Mouse (Mus musculus) B cell, adult 2 months (primary cell): Measurements from ENCODE around the gene Slc51a.

ENCODE experiments used
- DNase-seq, 2 experiments: peaks; one replicate each; pipeline ENCODE4 v3.0.0; 2022

Slc51a gene

DNA sequence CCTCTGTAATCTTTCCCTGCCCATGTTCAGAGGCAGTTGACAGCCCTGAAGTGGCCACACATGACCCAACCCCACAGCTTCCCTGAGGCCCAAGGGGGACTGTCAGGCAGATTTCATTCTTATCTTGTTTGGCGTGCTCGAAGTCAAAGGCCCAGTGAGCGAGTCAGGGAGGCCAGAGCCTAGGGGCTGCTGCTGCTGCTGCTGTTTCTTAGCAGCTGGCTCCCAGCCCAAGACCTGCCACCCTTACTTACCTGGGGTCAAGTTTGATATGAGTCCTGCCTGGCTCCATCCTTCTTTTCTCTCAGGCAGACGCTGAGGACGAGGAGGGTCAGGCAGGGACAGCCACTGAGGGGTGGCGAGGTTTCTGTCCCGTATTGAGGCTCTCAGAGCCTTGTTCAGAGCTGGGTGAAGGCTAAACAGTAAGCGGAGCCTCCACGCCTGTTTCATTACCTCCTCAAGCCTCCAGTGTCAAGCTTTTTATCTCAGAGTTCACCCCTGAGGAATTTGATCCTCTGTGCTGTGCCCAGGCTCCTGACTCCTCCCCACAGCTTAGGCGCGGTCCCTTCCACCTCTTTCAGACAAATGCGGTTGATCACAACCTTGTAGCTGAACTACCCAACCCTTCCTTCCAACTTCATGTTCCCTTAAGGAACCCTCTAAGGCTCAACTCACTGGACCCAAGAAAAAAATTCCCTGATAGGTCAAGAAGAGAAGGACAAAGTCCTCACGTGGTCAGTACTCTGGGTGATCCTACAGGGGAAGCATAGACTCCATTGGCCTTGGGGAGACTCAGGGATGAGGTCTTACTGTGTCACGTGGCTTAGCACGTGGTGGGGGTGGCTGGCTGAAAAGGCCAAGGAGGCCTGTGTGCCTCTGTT, at the start of gene Slc51a:
Gene Slc51a (minus strand): TSS at position 646 of the 878 bp plus-strand sequence.
- no peak for DNase-seq

DNA sequence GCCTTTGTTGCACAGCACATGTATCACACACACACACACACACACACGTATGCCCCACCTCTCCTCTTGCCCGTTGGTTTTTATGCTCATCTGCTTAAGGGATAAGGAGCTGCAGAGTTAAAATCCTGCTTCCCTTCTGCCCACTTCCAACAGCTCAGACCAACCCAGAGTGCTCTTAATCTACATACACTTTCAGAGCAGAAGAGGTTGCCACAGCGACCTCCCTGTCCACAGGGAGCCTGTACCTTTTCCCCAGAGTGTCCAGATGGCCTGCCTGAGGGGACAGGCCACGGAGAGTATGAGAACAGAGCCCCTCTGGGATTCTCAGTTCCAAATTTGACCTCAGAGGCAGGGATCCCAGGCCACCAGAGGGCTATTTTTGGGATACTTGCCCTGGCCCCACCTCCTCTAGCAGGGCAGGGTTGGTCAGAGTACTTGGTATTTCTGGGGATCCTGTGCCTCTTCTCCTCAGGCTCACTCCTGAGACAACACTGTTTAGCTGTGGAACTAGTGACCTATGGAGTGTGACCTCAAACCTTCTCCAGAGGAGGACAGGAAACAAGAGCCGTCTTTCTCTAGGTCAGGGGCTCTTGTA, 47.6 kb upstream of the Slc51a start:
- DNase-seq: no peak

DNA sequence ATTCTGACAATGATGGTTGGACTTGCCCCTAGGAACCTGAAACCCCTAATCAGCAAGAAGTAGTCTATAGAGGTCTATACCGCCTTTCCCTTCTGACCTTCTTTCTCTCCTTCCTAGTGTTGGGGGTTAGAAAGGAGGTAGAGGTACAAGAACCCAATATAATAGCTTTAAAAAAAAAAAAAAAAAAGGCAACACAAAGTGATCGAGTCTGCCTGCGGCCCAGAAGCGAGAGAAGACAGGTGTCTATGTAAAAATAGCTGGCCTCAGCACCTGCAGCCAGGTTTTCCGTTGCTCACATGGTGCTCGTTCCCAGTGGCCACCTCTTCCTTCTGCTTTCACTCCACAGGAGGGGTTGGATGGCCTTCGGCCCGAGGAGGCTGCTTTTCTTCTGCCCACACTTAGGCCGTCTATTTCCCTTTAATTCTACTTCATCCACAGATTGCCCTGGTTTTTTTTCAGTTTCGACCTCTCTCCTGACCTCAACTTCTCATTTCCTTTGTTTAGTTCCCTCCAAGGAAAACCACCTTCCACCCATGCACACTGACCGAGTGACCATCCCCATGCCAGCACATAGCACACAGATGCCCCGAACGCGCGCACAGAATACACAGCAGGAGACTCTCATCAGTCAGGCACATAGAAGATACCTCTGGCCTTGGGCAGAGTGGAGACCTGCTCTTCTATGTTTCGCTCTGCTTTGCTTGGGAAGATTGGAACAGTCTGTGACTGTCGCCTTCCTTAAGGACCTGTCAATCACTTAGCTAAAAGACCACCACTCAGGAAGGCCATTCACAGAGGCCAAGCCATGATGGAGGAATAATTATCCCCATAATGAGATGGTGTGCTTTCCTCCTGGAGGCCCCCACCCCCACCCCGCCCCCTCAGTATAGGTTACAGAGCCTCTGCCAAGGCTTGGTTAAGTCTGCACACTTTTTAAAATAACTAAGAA, 45.5 kb upstream of the Slc51a start:
- DNase-seq: no peak

DNA sequence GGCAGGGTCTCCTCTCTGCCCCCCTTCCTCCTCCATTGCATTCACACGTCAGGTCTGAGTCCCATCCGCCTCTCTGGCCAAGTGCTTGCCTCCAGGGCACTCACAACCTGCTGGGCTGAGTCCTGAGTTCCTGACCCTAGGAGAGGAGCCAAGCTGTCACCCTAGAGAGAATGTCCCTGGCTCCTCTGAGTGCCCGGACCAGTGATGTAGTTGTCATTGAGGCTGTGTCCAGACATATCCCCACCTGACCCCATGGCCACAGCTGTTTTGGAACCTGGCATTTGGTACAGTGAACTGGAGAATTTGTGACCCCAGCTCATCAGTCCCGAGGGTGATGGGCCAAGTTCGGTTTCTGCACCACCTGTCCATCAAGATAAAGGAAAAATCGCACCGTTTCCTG, 39.2 kb upstream of the Slc51a start:
- no peak for DNase-seq

DNA sequence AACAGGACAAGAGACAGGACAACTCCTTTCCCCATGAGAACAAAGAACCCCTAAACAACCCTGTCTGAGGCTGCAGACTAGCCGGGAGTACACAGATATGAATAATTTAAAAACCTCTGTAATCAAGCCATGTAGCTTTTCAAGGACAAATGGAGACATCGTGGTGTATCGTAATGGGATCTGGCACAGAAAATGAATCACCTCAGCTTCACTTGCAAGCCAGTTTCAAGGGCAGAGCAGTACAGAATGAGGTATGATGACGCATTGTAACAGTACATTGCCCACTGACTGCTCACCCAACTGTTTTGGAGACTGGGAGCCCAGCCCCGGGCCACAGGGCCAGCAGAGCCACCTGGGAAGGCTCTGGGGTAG, 36.6 kb upstream of the Slc51a start:
- DNase-seq: peak; percentile 44 to 45

DNA sequence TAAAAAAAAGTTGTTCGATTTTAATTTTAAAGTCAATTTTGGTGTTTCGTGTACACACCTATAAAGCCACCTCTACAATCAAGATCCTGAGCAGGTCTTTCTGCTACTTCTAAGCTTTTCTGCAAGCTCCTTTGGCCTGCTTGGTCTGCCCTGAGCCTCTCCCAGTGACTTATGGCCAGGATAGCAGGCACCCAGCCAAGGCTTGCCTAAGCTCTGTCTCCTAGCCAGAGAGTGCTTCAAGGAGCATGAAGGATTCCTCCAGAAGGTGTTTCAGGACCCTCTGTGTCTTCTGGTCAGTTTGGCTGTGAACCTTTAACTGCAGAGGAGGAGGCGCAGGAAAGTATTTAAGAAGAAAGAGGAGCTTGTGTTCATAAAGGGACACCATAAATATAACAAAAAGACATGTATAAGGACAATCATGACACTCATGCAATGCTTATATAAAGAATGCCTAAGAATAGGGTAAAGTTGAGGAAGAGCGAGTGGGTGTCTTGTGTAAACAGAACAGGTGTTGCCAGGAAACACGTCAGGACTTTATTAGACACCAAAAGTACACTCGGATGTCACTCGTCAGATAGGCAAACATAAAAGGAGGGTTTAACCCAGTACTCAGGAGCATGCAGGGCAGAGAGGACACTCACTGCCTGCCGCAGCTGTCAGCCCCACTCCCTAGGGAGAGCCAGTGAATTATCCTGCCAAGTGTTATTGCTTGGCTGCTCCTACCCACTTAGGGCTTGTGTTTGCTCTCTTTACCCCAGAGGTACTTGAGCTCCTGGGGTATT, 36.0 kb upstream of the Slc51a start:
- DNase-seq: peak; percentile 64

DNA sequence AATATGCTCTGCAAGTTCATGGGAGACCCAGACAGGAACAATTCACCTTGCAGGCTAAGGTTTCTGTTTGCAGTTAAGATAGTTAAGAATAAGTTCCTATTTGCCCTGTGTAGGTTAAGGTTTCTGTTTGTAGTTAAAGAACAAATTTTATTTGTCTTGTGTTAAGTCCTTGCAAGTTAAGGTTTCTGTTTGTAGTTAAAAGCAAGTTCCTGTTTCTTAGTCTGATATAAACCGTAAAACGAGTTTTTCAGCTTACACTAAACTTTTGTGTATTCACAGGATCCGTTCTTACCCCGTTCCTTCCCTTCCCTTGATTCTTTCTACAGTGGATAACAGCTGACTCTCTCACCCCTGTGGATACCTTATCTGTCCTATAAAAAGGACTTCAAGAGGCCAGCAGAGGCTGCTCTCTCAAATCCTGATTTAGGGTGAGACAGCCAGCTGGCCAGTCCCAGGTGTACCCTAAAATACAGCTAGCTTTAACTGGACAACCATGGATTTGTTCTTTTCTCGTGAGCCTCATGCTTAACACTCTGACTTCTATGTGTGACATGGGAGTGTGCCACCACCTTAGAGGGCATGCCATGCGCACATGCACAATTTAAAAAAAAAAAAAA, 35.0 kb upstream of the Slc51a start:
- peak; percentile 34 to 41 for DNase-seq

DNA sequence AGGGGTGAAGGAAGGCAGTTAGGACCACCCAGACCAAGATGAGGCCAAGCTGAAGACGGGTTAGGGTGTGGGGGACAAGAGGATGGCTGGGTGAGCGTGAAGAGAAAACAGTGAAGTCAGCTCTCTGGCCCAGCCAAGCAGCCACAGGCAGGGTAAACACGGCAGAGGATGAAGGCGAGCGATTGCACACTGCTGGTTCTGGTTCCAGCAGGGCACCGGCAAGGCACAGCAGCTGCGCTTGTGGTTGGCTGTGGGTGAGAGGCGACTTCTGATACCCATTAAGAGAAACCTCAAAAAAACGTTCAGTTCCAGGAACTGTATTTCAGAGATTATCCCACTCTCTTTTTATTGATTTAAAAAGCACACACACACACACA, 32.7 kb upstream of the Slc51a start:
- DNase-seq: peak; percentile 62 to 66

DNA sequence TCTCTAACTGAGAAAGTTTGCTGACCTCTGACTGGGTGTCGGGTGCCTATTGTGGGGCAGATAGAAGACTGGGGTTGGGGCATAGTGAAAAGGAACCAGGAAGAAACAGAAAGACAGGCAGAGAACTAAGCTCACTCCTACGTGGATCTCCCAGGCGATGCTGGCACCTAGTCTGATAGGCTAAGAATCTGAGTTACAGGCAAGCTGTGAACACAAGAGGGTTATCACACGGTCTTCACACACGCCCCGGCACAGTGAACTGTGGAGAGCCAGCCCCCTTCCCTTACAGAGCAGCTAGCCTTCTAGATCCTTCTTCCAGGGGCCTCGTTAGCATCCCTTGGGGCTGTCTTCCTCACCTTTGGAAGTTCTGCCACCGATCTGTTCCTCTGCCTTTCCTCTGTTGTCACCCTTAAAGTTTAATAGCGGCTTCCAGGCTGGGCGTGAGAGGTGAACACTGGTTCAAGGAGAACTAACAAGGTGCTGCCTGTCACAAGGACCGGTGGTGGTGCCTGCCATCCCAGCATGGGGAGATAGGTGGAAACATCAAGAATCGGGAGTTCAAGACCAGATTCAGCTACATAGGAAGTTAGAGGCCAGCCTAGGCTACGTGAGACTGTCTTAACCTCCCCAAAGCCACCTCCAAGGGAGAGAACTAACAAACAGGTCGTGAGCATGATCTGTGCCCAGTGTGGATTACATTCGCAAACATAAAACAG, 32.1 kb upstream of the Slc51a start:
- DNase-seq: peak in 1 of 2 experiments; percentile 29

DNA sequence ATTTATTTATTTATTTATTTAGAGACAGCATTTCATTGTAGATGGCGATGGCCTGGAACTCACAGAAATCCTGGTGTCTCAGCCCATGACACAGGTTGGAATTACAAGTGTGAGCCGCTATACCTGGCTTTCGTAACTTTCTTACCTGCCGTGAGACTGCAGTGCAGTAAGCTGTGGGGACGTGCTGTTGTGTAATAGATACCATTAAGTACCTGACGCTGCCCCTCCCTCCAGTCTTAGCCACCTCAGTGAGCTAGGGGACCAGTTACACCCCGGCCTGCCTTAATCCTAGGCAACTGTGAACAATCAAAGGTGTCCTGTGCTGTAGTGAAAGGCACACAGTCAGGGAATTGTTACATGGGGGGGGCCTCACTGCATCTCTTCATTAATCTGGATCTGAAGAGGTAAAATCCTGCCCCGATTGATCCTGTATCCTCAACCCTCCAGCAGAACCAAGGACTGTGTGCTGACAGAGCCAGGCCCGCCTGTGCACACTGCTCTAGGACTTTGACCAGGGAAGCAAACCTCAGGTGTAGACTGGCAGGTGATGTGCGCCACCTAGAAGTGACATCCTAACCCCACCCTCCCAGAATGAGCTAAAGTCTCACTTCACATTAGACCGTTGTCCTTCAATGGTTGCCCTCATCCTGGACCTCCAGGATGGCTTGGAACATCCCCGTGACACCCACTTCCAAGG, 30.3 kb upstream of the Slc51a start:
- DNase-seq: no peak

DNA sequence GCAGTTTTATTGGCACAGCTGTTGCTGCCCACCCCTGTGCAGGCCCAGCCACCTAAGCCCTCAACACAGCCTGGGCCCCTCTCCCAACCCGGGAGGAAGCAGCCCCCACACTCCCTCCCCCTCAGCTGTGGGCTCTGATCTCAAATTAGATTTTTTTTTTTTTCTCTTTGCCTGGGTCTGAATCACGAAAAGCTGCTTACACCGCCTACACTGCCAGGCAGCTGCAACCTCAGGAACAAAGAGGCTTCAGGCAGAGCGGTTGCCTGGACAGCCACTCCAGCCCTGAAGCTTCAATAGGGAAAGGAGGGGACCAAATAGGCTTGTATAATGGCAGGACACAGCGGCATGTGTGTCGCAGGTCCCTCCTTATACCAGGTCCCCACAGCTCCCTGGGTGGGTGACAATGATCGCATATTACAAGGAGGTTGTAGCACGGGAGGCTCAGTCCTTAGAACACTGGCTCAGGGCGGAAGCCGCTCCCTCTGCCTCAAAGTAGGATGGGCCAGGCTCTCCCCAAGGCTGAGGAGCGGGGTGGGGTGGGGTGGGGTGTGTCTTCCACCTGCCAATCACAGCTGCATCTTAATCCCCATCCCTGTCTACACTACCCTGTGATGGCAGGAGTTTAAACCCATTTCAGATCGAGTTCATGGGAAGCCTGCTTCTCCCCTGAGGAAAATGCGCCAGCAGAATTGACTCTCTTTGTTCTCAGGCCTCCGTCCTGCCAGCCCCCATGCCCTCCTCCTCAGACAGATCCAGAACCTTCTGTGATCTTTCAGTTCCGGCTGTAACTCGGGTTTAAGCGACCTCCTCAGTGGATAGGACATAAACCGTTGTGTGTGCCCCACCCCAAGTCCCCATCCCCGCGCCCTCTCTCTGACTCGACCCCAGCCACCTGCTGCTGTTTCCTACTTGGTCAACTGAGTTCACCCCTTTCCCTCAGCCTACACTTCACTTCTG, 28.6 kb upstream of the Slc51a start:
- DNase-seq: peak; percentile 19 to 25

DNA sequence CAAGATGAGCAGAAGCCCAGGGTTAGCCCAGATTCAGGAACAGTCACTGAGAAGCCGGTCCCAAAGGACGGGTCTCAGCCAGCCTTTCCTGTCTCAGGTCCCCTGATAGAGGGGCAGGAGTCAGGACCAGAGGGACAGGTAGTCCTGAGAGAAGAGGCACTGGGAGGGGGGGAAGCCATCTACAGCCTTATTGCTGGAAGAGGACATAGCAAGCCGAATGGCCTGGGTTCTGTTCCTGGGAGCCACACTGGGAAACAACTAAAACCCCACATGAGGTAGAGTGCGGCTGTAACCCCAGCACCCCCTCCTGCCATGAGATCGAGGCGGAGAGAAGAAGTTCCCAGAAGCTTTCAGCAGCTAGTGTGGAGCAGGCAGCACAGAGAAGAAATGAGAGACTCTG, 26.3 kb upstream of the Slc51a start:
- DNase-seq: no peak

DNA sequence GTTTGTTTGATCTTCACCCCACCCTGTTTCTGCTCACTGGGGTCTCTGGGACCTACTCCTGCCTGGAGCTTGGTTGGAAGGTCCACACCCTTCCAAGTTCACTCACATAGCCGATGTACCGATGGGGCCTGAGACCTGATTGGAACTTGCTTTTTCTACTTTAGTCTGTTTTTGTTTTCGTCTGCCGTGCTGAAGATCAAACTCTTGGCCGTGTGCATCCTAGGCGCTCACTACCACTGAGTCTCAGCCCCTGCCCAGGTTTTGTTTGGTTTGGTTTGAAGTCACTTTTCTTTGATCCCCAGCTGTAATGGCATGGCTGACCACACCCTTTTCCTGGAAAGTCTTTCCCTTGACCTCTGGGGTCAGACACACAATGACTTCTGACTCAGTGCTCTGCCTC, 25.7 kb upstream of the Slc51a start:
- DNase-seq: no peak

DNA sequence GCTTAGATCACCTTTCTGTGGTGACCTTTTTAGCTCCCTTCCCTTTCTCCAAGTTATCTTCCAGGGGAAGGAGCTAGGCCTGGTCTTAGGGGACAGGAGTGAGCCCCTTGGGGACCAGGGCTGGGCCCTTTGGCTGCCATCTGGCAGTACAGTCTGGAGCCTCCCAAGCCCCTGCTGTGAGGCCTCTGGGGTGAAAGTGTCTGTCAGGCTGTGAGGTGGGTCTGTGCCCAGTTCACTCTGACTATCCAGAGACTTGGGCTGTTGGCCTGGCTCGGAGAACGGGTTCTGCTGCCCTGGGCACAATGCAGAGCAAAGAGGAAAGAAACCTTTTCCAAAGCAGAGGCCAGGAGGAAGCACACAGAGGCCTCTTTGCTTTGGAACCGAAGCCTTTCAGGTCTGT, 25.2 kb upstream of the Slc51a start:
- no peak for DNase-seq

DNA sequence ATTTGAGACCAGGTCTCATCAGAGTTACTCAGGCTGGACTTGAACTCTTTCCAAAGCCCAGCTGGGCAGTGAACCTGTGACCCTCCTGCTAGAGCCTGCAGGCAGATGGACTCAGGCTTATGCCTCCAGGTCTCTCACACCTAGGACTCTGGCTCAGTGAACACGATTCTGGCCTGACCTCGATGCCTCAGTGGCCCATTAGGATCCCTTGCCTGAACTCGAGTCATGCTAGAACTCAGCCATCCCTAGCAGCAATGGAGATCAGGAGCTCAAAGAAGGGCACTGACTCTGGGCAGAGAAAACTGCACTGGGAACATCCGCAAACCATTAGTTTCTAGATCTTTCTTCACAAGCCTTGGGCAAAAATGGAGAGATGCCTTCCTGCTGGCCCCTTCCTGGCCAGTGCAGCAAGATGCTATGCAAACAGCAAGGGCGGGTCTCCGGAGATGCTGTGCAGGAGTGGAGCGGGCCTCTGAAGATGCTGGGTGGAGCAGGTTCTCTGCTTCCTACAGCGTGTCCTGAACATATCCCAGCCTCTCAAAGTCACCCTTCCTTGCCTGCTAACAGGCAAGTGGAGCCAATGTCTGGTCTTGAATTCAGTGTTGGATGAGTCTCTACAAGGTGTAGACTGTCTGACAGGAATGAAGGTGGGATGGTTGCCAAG, 24.3 kb upstream of the Slc51a start:
- DNase-seq: no peak

DNA sequence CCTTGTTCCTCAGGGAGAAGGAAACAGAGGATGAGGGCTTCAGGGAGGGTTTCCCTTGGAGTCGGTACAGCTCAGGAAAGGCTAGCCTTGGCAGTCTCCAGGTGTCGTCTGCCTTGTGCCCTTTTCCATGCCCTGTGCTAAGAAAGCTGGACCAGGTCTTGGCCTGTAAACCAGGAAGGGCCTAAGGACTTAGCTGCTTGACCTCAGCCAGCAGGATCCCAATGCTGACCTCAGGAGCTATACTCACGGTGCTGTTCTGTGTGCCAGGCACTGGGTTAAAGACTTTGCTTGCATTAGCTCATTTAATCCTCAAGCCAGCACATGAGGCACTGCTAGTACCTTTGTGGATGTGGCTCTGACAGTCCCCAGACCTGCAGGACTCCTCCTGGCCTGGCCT, 23.7 kb upstream of the Slc51a start:
- no peak for DNase-seq

DNA sequence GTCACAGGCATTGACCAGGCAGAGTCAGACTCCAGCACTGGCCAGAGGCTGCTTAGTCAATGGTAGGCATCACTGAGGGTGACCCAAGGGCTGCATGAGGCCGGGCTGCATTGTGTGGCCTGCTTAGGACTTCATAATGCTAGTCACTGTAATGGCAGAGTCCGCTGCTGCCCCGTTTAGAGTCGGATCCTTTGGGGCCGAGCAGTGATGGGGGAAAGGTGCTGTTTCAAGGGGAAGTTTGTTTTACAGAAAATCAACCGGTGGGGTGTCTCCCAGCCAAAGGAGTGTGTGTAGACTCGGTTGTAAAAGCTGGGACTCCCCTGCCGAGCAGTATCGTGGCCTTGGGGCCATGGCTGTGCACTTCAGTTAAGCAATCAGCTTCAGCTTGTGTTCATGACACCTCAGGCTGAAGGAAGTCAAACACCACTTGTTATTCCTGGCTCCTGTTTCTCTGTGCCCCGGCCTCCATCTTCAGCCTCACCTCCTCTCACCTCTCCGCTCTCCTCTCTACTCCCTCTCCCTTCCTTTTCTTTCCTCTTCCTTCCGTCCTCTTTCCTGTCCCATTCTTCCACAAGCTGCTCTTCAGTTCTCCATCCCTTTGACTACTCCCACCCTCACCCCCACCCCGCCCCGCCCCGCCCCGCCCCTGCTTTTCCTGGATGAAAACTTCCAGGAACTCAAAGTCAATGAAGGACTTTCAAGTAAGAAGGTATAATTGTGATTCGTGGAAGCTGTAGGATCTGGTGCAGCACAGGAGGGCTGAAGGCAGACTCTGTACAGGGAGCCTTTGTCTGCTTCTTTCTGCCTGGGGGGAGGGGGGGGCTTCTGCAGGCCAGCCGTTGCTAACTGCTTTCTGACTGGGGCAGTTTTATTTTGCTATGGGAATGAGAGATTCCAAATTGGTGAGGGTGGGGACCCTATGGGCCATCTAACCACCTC, 23.0 kb upstream of the Slc51a start:
- DNase-seq: no peak
